Mouse (Mus musculus) hematopoietic multipotent progenitor cell, adult 10-12 weeks (in vitro differentiated cells): ENCODE measurements around the gene Ptchd4. TPM values are rescaled to one million over a fixed set of nuclear protein-coding genes. Genes with fewer than 3 reads are reported as not detected.

Experiments used
- polyA plus RNA-seq: library from polyadenylated mRNA; stranded (reverse); fragments of >175 nt; gene quantifications from 2 replicates; pipeline ENCODE4 v1.2.3, GENCODE M21; 2012; ENCODE audit warnings: low replicate concordance

Gene Ptchd4
- polyA plus RNA-seq = not detected in 2 replicates

GRCm38 (mm10) chr17:42315669-42316611, at the start of gene Ptchd4:
Ptchd4 (plus strand) TSS chr17:42315947.

